Mouse (Mus musculus) bone marrow, adult 2 months (tissue): Measurements from ENCODE around the gene Minpp1.

ENCODE experiments used
- CTCF ChIP-seq: fragments of 200-500 bp; IDR thresholded peaks from 2 replicates; pipeline ENCODE4 v1.5.1; 2011; ENCODE audit warnings: low read length, control low read depth; ENCODE audit not compliant: control insufficient read depth, insufficient read depth
- POLR2A ChIP-seq: fragments of 200-500 bp; IDR thresholded peaks from 2 replicates; pipeline ENCODE4 v1.6.1; 2011; ENCODE audit warnings: low read depth, mild to moderate bottlenecking, control low read depth, low read length, borderline replicate concordance; ENCODE audit not compliant: control insufficient read depth

DNA sequence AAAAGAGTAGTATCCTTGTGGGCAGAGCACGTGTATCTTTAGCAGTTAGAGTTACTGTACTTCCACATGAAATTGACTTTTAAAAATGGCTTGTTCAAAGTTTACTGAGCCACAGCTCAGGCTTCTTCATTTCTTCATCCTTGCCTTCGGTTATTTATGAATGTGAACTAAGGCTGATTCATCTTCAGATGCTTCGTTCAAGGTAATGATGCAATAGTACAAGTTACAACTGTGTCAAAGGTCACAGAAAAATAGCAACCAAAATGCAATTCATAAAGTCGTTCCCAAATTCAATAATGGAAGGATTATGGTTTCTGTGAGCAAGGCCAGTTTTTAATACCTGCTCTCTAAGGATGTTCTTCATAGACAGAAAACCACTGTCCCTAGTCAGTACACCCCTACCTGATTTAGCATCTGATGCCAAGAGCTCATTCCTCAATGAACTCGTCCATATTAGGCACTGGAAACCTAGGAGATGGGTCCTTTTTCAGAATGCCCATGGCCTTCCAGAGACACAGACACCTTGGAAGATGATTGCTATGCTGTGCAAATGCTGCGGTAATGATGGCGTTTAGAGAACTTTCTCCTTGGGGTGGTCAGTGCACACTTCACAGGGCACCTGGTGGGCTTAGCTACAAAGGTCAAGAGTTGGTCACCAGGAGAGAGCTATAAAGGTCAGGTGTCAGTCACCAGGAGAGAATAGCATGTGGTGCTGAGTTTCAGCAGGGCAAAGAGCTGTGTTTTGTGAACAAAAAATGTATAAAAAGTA lies 47.4 kb downstream of the Minpp1 start:
- TF ChIP-seq CTCF (no peak), POLR2A (no peak)
